Mouse (Mus musculus) lung, embryonic 16.5 days (tissue): ENCODE measurements around the gene Ppie. TPM values are rescaled to one million over a fixed set of nuclear protein-coding genes. Genes with fewer than 3 reads are reported as not detected.
A peak's percentile ranks its signal among the peaks of the same experiment; 100 is the strongest.
"Not testable (repeated sequence)": the region's sequence is repeated elsewhere in the genome, so short reads cannot be mapped to it uniquely, and the experiment has no call there.

Source experiments
- ATAC-seq: fragments of 200-750 bp; cut with Nextera tagmentation; 2 replicates; pipeline ENCODE4 v1.8.0; 2017; ENCODE audit warnings: low read depth, mild to moderate bottlenecking, moderate library complexity
- H3K27ac ChIP-seq: fragments of 300-500 bp; sonication (generic); 2 replicates; pipeline ENCODE4 v1.5.1; 2014; ENCODE audit warnings: mild to moderate bottlenecking, control low read depth, low read length
- H3K27me3 ChIP-seq: fragments of 300-500 bp; sonication (generic); 2 replicates; pipeline ENCODE4 v1.6.1; 2014; ENCODE audit warnings: low read depth, low read length, mixed read lengths; ENCODE audit not compliant: control insufficient read depth, insufficient read depth
- H3K36me3 ChIP-seq: fragments of 300-500 bp; sonication (generic); 2 replicates; pipeline ENCODE4 v1.6.1; 2014; ENCODE audit warnings: low read length; ENCODE audit not compliant: control insufficient read depth, insufficient read depth
- H3K4me1 ChIP-seq: fragments of 300-500 bp; sonication (generic); replicated peaks from 2 replicates; pipeline ENCODE4 v1.6.1; 2014; ENCODE audit warnings: low read length, mixed read lengths; ENCODE audit not compliant: control insufficient read depth, insufficient read depth
- H3K4me2 ChIP-seq: fragments of 300-500 bp; sonication (generic); 2 replicates; pipeline ENCODE4 v1.6.1; 2014; ENCODE audit warnings: low read depth, low read length, control low read depth
- H3K4me3 ChIP-seq: fragments of 300-500 bp; sonication (generic); 2 replicates; pipeline ENCODE4 v1.5.1; 2014; ENCODE audit warnings: mild to moderate bottlenecking, low read length, control low read depth
- H3K9ac ChIP-seq: fragments of 300-500 bp; sonication (generic); 2 replicates; pipeline ENCODE4 v1.6.1; 2014; ENCODE audit warnings: low read length, control low read depth
- H3K9me3 ChIP-seq: fragments of 300-500 bp; sonication (generic); 2 replicates; pipeline ENCODE4 v1.6.1; 2016; ENCODE audit warnings: low read length; ENCODE audit not compliant: control insufficient read depth
- WGBS: fragments of 180-500 bp; shearing (Covaris S2); extraction: QIAGEN DNeasy Blood & Tissue Kit; methylation state at CpG from one replicate; pipeline ENCODE4 v1.1.7; 2014; 5-methylcytosine and 5-hydroxymethylcytosine counted together
- polyA plus RNA-seq: library from polyadenylated mRNA; unstranded; fragments of >200 nt; fragmentation: Nextera tagmentation; extraction: Ambion mirVana; gene quantifications from 2 replicates; pipeline ENCODE4 v1.2.1, GENCODE M21; 2015

Gene Ppie
- polyA plus RNA-seq, 1 experiment from 2014 or later, result 94.7 TPM

DNA sequence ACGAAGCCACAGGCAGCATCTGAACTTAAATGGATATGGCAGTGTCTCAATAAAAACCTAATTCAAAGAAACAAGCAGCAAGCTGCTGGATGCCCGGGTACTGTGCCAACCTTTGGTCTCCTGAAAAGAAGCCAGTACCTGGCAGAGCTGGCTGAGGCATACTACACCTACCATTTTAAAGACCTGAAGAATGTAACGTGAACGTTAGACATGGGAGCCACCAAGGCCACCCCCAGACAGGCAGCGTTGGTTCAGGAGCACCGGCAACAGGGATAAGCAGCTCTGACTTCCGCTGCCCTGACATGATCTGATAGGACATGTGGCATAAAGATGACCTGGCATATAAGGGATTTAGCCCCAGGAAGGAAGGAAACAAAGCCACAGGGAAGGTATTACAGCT lies 13.1 kb downstream of the Ppie start:
- H3K9me3 ChIP-seq, result no peaks in the 10 kb centered on the region
- no peaks in the 10 kb centered on the region for H3K4me1 ChIP-seq
- peaks cover 36% of the 10 kb centered on the region for H3K36me3 ChIP-seq
- H3K27ac ChIP-seq, result no peak overlapping the region
- 94% methylated on average over 7 of the region's 7 CpGs for WGBS
- no peak overlapping the region for H3K9ac ChIP-seq
- H3K27me3 ChIP-seq, result no peaks in the 10 kb centered on the region
- H3K4me2 ChIP-seq, result no peak overlapping the region
- no peak for ATAC-seq
- no peak overlapping the region for H3K4me3 ChIP-seq

DNA sequence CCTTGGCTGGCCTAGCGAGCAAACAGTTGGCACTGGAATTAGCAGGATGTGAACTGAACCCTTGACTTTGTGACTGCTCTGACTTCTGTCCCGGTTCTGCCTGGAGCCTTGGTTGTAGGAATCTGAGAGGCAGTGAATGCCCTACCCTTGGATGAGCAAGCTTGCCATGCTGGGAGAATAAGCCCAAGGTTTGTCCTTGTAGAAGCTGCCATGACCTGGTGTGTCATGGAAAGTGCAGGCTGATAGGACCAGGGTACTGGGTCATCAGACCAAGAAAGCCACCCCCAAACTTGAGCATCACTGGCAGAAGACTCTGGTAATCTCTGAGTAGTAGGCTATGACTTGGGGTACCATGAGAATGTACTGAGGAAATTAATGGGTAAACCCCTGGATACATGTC lies 18.5 kb downstream of the Ppie start:
- WGBS, result 68% methylated on average over 2 of the region's 2 CpGs
- no peak for ATAC-seq
- Histone ChIP-seq H3K27ac (no peak overlapping the region), H3K27me3 (peaks cover 9% of the 10 kb centered on the region), H3K4me3 (no peak overlapping the region), H3K9ac (no peak overlapping the region), H3K4me2 (no peak overlapping the region), H3K36me3 (peaks cover 10% of the 10 kb centered on the region), H3K4me1 (no peaks in the 10 kb centered on the region), H3K9me3 (no peaks in the 10 kb centered on the region)

GRCm38 (mm10) chr4:123116640-123117039 lies 23.1 kb downstream of the Ppie start:
- H3K4me3 ChIP-seq, H3K9ac ChIP-seq, H3K4me1 ChIP-seq, H3K9me3 ChIP-seq, H3K27ac ChIP-seq, H3K36me3 ChIP-seq: not testable (repeated sequence)
- peaks cover 15% of the 10 kb centered on the region for H3K27me3 ChIP-seq
- H3K4me2 ChIP-seq, result peak overlapping the region; percentile 52; the same call in 1 of the 2 replicates
- 0 out of 2 replicates have a peak, but pooled peaks have one; percentile 31 for ATAC-seq
- 11% methylated on average over 28 of the region's 42 CpGs for whole genome bisulfite sequencing

GRCm38 (mm10) chr4:123116011-123116410 lies 23.7 kb downstream of the Ppie start, which contains the start of gene Oxct2b:
Gene Oxct2b (plus strand): TSS chr4:123116266.
- WGBS, result 6% methylated on average over 22 of the region's 22 CpGs
- Histone ChIP-seq H3K27ac (no peak within 1 kb of the TSS), H3K9ac (no peak within 1 kb of the TSS), H3K36me3 (no peaks in the 10 kb centered on the region), H3K4me1 (no peaks in the 10 kb centered on the region), H3K9me3 (no peaks in the 10 kb centered on the region), H3K4me3 (peak within 1 kb of the TSS; percentile 24), H3K4me2 (peak within 1 kb of the TSS; percentile 52), H3K27me3 (peaks cover 15% of the 10 kb centered on the region)
- ATAC-seq, result peak; percentile 24; the same call in 1 of the 2 replicates

- H3K4me1 ChIP-seq, H3K4me2 ChIP-seq, H3K4me3 ChIP-seq, ATAC-seq, H3K9ac ChIP-seq, H3K36me3 ChIP-seq, H3K27ac ChIP-seq, H3K9me3 ChIP-seq: not testable (repeated sequence)
- 88% methylated on average over 4 of the region's 4 CpGs for WGBS
- peaks cover 15% of the 10 kb centered on the region for H3K27me3 ChIP-seq
Observed at GRCm38 (mm10) chr4:123114651-123115050, 25.1 kb downstream of the Ppie start.

DNA sequence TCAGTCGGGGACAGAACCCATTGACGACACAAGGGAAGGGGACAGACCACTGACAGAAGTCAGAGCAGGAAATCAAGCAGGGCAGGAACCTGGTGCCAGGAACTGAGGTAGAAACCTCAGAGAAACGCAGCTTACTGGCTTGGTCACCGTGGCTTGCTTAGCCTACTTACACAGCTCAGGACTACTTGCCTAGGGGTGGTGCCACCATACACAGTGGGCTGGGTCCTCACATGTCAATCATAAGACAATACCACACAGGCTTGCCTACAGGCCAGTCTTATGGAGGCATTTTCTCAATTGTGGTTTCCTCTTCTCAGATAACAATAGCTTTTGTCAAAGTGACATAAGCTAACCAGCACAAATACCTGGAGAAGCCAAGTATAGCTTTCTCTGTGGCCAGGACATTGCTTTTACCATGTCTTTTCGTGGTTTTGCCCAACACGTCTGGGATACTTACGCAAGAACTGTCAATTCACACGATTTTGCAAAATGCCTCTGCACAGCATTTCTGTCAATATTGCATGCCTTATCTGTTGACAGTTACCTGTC lies 27.5 kb downstream of the Ppie start:
- WGBS, result 67% methylated on average over 8 of the region's 8 CpGs
- Histone ChIP-seq H3K9ac (no peak overlapping the region), H3K4me2 (no peak overlapping the region), H3K27ac (no peak overlapping the region), H3K4me3 (no peak overlapping the region), H3K9me3 (no peaks in the 10 kb centered on the region), H3K4me1 (no peaks in the 10 kb centered on the region), H3K27me3 (peaks cover 11% of the 10 kb centered on the region), H3K36me3 (no peaks in the 10 kb centered on the region)
- ATAC-seq, result no peak

DNA sequence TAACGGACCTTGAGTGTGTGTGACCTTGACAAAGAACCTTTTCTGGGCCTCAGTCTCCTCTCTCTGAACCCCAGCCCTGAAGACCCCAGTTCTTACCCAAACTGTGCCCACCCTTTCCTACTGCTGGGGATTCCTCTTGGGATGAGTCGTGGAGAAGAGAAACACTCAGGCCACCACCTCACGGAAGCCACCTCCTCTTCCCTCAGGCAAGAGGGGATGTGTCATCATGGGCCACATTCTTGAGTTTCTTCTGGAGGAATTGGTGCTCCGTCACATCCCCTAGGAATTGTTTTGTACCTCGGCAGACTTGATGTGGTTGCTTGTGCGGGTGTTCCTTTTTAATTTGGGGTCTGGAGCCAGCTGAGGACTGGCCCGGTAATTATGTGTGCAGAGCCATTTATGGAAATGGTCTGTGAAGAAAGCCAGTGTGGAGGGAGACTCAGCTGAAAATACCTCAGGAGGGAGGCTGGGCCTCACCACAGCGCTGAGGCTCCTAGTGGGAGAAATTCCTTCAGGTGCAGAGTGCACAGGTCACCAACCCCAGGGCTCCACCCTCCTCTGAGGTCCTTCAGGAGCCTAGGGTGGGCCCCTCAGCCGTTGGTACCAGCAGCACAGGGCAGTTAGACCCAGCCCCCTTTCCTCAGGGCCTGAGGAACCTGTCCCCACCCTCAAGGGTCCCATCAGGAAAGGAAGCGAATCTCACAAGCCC lies 28.3 kb downstream of the Ppie start:
- not testable (repeated sequence) for H3K4me2 ChIP-seq, H3K9me3 ChIP-seq, H3K4me1 ChIP-seq, H3K36me3 ChIP-seq, H3K27me3 ChIP-seq, H3K9ac ChIP-seq, H3K27ac ChIP-seq, H3K4me3 ChIP-seq, ATAC-seq
- 66% methylated on average over 10 of the region's 10 CpGs for WGBS

DNA sequence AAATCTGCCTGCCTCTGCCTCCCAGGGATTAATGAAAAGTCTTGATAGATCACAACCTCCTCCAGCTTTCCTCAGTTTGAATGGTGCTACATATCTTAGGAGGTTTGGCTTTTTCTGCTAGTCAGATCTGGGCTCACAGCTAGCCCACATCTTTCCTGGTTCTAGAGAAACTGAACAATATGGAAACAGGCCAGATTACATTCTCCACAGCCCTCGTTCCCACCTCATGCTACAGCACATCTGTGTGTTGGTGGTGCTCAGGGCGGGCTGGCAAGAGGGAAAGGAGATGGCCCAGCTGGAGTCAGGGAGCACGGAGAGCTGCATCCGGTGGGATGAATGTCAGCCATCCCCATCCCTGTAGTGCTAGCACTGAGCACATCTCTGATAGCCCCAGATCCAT lies 29.0 kb downstream of the Ppie start:
- Histone ChIP-seq H3K9ac (no peak overlapping the region), H3K9me3 (no peaks in the 10 kb centered on the region), H3K4me3 (no peak overlapping the region), H3K4me1 (no peaks in the 10 kb centered on the region), H3K27me3 (peaks cover 11% of the 10 kb centered on the region), H3K4me2 (no peak overlapping the region), H3K36me3 (no peaks in the 10 kb centered on the region), H3K27ac (no peak overlapping the region)
- no peak for ATAC-seq
- 84% methylated on average over 4 of the region's 4 CpGs for WGBS

DNA sequence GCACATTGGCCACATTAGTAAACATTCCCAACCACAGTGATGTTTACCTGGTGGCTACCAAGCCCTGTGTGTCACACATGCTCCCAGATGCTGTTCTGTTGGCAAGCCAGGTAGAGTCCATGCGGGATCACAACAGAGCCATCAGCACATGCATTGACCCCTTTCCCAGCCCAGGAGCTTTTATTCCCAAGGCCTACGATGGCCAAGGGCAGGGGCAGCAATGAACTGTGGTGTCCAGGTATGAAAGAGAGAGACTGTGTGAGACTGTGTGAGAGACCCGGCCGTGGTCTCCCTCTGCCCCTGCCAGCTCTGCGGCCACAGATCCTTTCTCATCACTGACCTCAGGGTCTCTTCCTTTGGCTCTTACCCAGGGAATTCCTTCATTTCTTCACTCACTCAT lies 31.7 kb downstream of the Ppie start:
- Histone ChIP-seq H3K27ac (no peak overlapping the region), H3K36me3 (no peaks in the 10 kb centered on the region), H3K9ac (no peak overlapping the region), H3K4me1 (peaks cover 9% of the 10 kb centered on the region; the same call in 1 of the 2 replicates), H3K9me3 (no peaks in the 10 kb centered on the region), H3K4me3 (no peak overlapping the region), H3K27me3 (peaks cover 33% of the 10 kb centered on the region), H3K4me2 (no peak overlapping the region)
- no peak for ATAC-seq
- 90% methylated on average over 5 of the region's 5 CpGs for WGBS
